Mouse (Mus musculus): ENCODE measurements around the gene Atp13a4. TPM values are rescaled to one million over a fixed set of nuclear protein-coding genes. Genes with fewer than 3 reads are reported as not detected.

Gene Atp13a4
- polyA plus RNA-seq, 1 experiment from 2014 or later: 1.4 TPM

- no peaks in the 10 kb centered on the region for H3K27me3 ChIP-seq (ENCODE audit: control insufficient read depth, insufficient read depth, low read depth, low read length)
- no peak for ATAC-seq (ENCODE audit: low read depth)
- 54% methylated on average over 11 of the region's 11 CpGs for WGBS
- peak overlapping the region; percentile 32 for H3K4me3 ChIP-seq (ENCODE audit: low read length)
- H3K36me3 ChIP-seq (ENCODE audit: control insufficient read depth, insufficient read depth, low read length): no peaks in the 10 kb centered on the region
- peak overlapping the region; percentile 43 for H3K4me2 ChIP-seq (ENCODE audit: low read depth, low read length)
- H3K9ac ChIP-seq (ENCODE audit: low read length): no peak overlapping the region
- no peaks in the 10 kb centered on the region for H3K9me3 ChIP-seq (ENCODE audit: control insufficient read depth, low read length)
- H3K27ac ChIP-seq (ENCODE audit: low read length): no peak overlapping the region
- H3K4me1 ChIP-seq (replicated peaks; ENCODE audit: control insufficient read depth, insufficient read depth, low read length): no peaks in the 10 kb centered on the region
Measured at GRCm38 (mm10) chr16:29541261-29541683, 3.4 kb downstream of the Atp13a4 start.

GRCm38 (mm10) chr16:29539906-29540305 lies 4.8 kb downstream of the Atp13a4 start:
- Histone ChIP-seq H3K4me1 (replicated peaks; ENCODE audit: control insufficient read depth, insufficient read depth, low read length) (no peaks in the 10 kb centered on the region), H3K27ac (ENCODE audit: low read length) (no peak overlapping the region), H3K36me3 (ENCODE audit: control insufficient read depth, insufficient read depth, low read length) (no peaks in the 10 kb centered on the region), H3K4me3 (ENCODE audit: low read length) (no peak overlapping the region), H3K27me3 (ENCODE audit: control insufficient read depth, insufficient read depth, low read depth, low read length) (no peaks in the 10 kb centered on the region), H3K4me2 (ENCODE audit: low read depth, low read length) (no peak overlapping the region), H3K9ac (ENCODE audit: low read length) (no peak overlapping the region), H3K9me3 (ENCODE audit: control insufficient read depth, low read length) (no peaks in the 10 kb centered on the region)
- no peak for ATAC-seq (ENCODE audit: low read depth)

DNA sequence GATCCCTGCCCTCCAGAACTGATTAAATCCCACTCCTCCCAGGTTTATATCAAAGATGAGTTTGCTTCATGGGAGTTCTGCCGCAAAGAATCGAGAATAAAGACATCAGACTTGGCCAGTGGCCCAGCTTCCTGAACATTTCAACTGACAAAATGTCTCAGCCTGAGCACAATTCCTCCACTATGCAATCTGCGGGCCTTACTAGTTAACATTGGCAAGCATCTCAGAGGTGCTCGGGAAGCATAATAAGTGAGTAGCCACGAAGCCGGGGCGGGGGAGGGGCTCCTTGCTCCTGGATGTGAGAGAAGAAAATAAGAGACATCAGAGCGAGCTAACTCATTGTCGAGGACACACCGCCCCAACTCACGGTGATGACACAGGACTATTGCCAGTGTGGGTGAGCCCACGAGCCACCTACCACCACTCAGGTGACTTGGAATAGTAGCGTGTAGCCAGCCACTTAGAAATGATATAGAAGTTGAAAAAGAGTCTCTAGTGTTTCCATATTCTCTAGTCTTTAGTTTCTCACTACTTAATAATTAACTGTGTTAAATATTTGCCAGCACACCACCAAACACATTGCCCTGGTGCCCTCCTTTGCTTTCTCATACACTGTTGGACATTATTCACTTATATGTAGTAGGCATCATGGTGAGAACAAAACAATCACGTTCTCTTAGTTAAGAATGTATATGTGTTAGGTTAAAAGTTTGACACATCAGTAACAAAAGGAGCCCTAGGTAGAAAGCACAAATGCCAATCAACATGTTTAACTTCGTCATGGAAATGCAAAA lies 8.1 kb downstream of the Atp13a4 start:
- Histone ChIP-seq H3K9me3 (ENCODE audit: control insufficient read depth, low read length) (no peaks in the 10 kb centered on the region), H3K27me3 (ENCODE audit: control insufficient read depth, insufficient read depth, low read depth, low read length) (no peaks in the 10 kb centered on the region), H3K4me1 (replicated peaks; ENCODE audit: control insufficient read depth, insufficient read depth, low read length) (no peaks in the 10 kb centered on the region), H3K27ac (ENCODE audit: low read length) (no peak overlapping the region), H3K4me3 (ENCODE audit: low read length) (no peak overlapping the region), H3K4me2 (ENCODE audit: low read depth, low read length) (no peak overlapping the region), H3K9ac (ENCODE audit: low read length) (no peak overlapping the region), H3K36me3 (ENCODE audit: control insufficient read depth, insufficient read depth, low read length) (no peaks in the 10 kb centered on the region)
- 65% methylated on average over 15 of the region's 15 CpGs for WGBS
- no peak for ATAC-seq (ENCODE audit: low read depth)

DNA sequence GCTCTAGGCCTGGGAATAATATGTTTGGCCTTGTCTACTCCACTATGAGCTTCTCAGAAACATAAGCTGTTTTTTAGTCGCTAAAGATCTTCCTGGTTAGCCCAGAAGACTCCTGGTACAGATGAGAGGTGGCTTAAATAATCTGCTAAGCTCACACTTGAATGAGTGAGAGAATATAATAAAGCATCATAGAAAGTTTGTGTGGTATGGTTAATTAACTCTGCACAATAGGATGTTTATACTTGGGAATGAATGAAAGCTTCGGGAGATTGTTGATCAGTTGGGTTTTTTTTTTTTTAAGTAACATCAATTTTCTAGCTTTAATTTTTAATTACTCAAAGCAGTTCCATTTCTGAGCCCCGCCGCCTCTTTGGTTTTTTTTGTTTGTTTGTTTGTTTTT lies 8.8 kb downstream of the Atp13a4 start:
- Histone ChIP-seq H3K4me2 (ENCODE audit: low read depth, low read length) (no peak overlapping the region), H3K4me3 (ENCODE audit: low read length) (no peak overlapping the region), H3K27ac (ENCODE audit: low read length) (no peak overlapping the region), H3K36me3 (ENCODE audit: control insufficient read depth, insufficient read depth, low read length) (no peaks in the 10 kb centered on the region), H3K9ac (ENCODE audit: low read length) (no peak overlapping the region), H3K4me1 (replicated peaks; ENCODE audit: control insufficient read depth, insufficient read depth, low read length) (no peaks in the 10 kb centered on the region), H3K9me3 (ENCODE audit: control insufficient read depth, low read length) (no peaks in the 10 kb centered on the region), H3K27me3 (ENCODE audit: control insufficient read depth, insufficient read depth, low read depth, low read length) (no peaks in the 10 kb centered on the region)
- ATAC-seq (ENCODE audit: low read depth): no peak
- 84% methylated on average over 4 of the region's 4 CpGs for WGBS

DNA sequence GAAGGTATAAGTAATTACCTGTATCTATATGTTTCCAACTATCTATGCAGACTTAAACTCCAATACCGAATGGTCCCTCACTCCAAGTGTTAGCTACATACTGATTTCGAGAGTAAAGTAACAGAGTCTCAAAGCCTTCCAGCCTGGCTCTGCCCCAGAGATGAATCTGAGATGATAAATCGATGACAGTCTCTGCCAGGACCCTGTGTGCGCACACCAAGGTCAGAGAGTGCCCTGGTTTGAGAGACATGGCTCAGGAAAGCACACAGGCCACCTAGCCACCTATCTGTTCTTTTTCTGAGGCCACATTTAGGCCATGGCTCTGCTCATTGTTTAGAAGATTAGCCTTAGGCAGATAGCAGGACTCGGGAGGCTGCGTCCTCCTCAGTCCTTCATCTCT lies 11.0 kb downstream of the Atp13a4 start:
- Histone ChIP-seq H3K4me2 (ENCODE audit: low read depth, low read length) (no peak overlapping the region), H3K9ac (ENCODE audit: low read length) (no peak overlapping the region)

DNA sequence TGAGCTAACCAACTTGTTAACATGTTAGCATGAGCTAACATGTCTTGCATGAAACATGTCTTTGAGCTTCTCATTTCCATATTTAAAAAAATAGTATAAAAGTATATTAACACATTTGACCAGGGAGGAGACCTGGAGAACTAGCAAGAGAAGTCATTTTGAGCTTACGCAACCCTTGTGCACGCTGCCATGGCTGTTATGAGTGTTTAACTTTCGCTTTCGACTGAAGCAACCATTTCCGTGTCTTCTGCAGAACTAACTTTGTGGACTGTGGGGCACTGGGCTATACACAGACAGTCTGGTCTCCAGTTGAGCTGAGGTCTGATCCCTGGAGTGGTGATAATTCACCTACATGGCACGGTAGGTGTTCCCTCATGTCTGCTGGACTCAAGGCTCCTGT lies 17.6 kb downstream of the Atp13a4 start:
- no peaks in the 10 kb centered on the region for H3K4me1 ChIP-seq (replicated peaks; ENCODE audit: control insufficient read depth, insufficient read depth, low read length)
- no peak overlapping the region for H3K4me3 ChIP-seq (ENCODE audit: low read length)
- ATAC-seq (ENCODE audit: low read depth): no peak
- H3K27ac ChIP-seq (ENCODE audit: low read length): no peak overlapping the region
- no peak overlapping the region for H3K9ac ChIP-seq (ENCODE audit: low read length)
- WGBS: 69% methylated on average over 6 of the region's 6 CpGs
- no peaks in the 10 kb centered on the region for H3K27me3 ChIP-seq (ENCODE audit: control insufficient read depth, insufficient read depth, low read depth, low read length)
- H3K4me2 ChIP-seq (ENCODE audit: low read depth, low read length): no peak overlapping the region
- H3K9me3 ChIP-seq (ENCODE audit: control insufficient read depth, low read length): no peaks in the 10 kb centered on the region
- H3K36me3 ChIP-seq (ENCODE audit: control insufficient read depth, insufficient read depth, low read length): no peaks in the 10 kb centered on the region

More for the DNA sequence above, 11.0 kb downstream of the Atp13a4 start:
- Histone ChIP-seq H3K27me3 (ENCODE audit: control insufficient read depth, insufficient read depth, low read depth, low read length) (no peaks in the 10 kb centered on the region), H3K4me3 (ENCODE audit: low read length) (no peak overlapping the region), H3K4me1 (replicated peaks; ENCODE audit: control insufficient read depth, insufficient read depth, low read length) (no peaks in the 10 kb centered on the region), H3K27ac (ENCODE audit: low read length) (no peak overlapping the region), H3K36me3 (ENCODE audit: control insufficient read depth, insufficient read depth, low read length) (no peaks in the 10 kb centered on the region), H3K9me3 (ENCODE audit: control insufficient read depth, low read length) (no peaks in the 10 kb centered on the region)
- WGBS: 73% methylated on average over 6 of the region's 6 CpGs
- no peak for ATAC-seq (ENCODE audit: low read depth)

- no peaks in the 10 kb centered on the region for H3K36me3 ChIP-seq (ENCODE audit: control insufficient read depth, insufficient read depth, low read length)
- no peak overlapping the region for H3K9ac ChIP-seq (ENCODE audit: low read length)
- H3K27me3 ChIP-seq (ENCODE audit: control insufficient read depth, insufficient read depth, low read depth, low read length): no peaks in the 10 kb centered on the region
- H3K4me2 ChIP-seq (ENCODE audit: low read depth, low read length): no peak overlapping the region
- no peaks in the 10 kb centered on the region for H3K4me1 ChIP-seq (replicated peaks; ENCODE audit: control insufficient read depth, insufficient read depth, low read length)
- no peak overlapping the region for H3K27ac ChIP-seq (ENCODE audit: low read length)
- H3K9me3 ChIP-seq (ENCODE audit: control insufficient read depth, low read length): no peaks in the 10 kb centered on the region
- ATAC-seq (ENCODE audit: low read depth): no peak
- WGBS: 73% methylated on average over 8 of the region's 8 CpGs
- no peak overlapping the region for H3K4me3 ChIP-seq (ENCODE audit: low read length)
Measured at GRCm38 (mm10) chr16:29526585-29526984, 18.1 kb downstream of the Atp13a4 start.

DNA sequence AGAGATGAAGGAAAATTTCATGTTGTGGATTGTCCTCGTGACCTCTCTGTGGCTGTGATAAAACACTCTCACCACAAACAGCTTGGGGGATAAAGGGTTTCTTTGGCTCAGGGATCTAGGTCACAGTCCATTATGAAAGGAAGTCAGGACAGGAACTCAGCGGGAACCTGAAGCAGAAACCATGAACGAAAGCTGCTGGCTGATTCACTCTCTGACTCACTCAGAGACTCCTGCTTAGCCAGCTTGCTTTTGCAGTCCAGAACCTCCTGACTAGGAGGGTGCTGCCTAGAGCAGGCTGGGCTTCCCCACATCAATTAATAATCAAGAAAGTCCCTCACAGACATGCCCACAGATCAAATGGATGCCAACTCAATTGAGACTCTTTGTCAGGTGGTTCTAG lies 32.2 kb downstream of the Atp13a4 start:
- no peaks in the 10 kb centered on the region for H3K36me3 ChIP-seq (ENCODE audit: control insufficient read depth, insufficient read depth, low read length)
- no peak overlapping the region for H3K4me2 ChIP-seq (ENCODE audit: low read depth, low read length)
- H3K27me3 ChIP-seq (ENCODE audit: control insufficient read depth, insufficient read depth, low read depth, low read length): no peaks in the 10 kb centered on the region
- 78% methylated on average over 3 of the region's 3 CpGs for WGBS
- no peaks in the 10 kb centered on the region for H3K4me1 ChIP-seq (replicated peaks; ENCODE audit: control insufficient read depth, insufficient read depth, low read length)
- no peak for ATAC-seq (ENCODE audit: low read depth)
- no peak overlapping the region for H3K27ac ChIP-seq (ENCODE audit: low read length)
- H3K9ac ChIP-seq (ENCODE audit: low read length): no peak overlapping the region
- no peaks in the 10 kb centered on the region for H3K9me3 ChIP-seq (ENCODE audit: control insufficient read depth, low read length)
- H3K4me3 ChIP-seq (ENCODE audit: low read length): no peak overlapping the region

- Histone ChIP-seq H3K27ac (ENCODE audit: low read length) (no peak overlapping the region), H3K4me3 (ENCODE audit: low read length) (no peak overlapping the region), H3K27me3 (ENCODE audit: control insufficient read depth, insufficient read depth, low read depth, low read length) (no peaks in the 10 kb centered on the region), H3K9ac (ENCODE audit: low read length) (no peak overlapping the region), H3K4me2 (ENCODE audit: low read depth, low read length) (no peak overlapping the region), H3K36me3 (ENCODE audit: control insufficient read depth, insufficient read depth, low read length) (no peaks in the 10 kb centered on the region), H3K4me1 (replicated peaks; ENCODE audit: control insufficient read depth, insufficient read depth, low read length) (no peaks in the 10 kb centered on the region), H3K9me3 (ENCODE audit: control insufficient read depth, low read length) (no peaks in the 10 kb centered on the region)
- no peak for ATAC-seq (ENCODE audit: low read depth)
- WGBS: 71% methylated on average over 7 of the region's 7 CpGs
Measured at GRCm38 (mm10) chr16:29510743-29511142, 33.9 kb downstream of the Atp13a4 start.

All from lung, embryonic 16.5 days (tissue).